Mouse (Mus musculus) C2C12 (cell line): ENCODE data around the gene Gm5431.
"Not testable (repeated sequence)": the region's sequence is repeated elsewhere in the genome, so short reads cannot be mapped to it uniquely, and the experiment has no call there.

ENCODE experiments used
- CTCF ChIP-seq: IDR thresholded peaks from one replicate; pipeline ENCODE4 v1.5.1; 2011; ENCODE audit not compliant: control insufficient read depth, insufficient read depth, insufficient read length
- MAX ChIP-seq: IDR thresholded peaks from one replicate; pipeline ENCODE4 v1.6.1; 2011; ENCODE audit warnings: mild to moderate bottlenecking, control low read depth
- MYOD1 ChIP-seq: IDR thresholded peaks from one replicate; pipeline ENCODE4 v1.6.1; 2011; ENCODE audit warnings: low read depth; ENCODE audit not compliant: control insufficient read depth, insufficient read length

DNA sequence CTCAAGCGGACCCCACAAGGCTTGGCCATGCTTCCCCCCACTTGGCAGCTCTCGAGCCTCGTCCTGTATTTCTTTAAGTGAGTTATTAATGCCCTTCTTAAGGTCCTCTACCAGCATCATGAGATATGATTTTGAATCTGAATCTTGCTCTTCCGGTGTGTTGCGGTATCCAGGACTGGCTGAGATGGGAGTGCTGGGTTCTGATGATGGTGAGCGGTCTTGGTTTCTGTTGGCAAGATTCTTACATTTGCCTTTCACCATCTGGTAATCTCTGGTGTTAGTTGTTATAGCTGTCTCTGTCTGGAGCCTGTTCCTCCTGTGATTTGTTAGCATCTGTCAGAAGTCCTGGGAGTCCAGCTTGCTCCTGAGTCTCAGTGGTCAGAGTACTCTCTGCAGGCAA lies 44.1 kb upstream of the Gm5431 start, which contains the start of gene Psme2b:
- TF ChIP-seq CTCF, MAX, MYOD1: not testable (repeated sequence)
